Mouse (Mus musculus): ENCODE data around the gene Tor4a.

Gene Tor4a

GRCm38 (mm10) chr2:25225811-25226379 is 29.2 kb upstream of the Tor4a start:
- DNase-seq (ENCODE audit: low spot score in 2 of 2), result no peak

GRCm38 (mm10) chr2:25224766-25225752 is 28.4 kb upstream of the Tor4a start:
- DNase-seq (ENCODE audit: low spot score in 2 of 2), result peak; percentile 92 to 95

GRCm38 (mm10) chr2:25224492-25224765 is 27.7 kb upstream of the Tor4a start, which contains the start of gene Tubb4b:
TSS of gene Tubb4b (minus strand) at chr2:25224702.
- no peak for DNase-seq (ENCODE audit: low spot score in 2 of 2)

- no peak for DNase-seq (ENCODE audit: low spot score in 2 of 2)
These were observed 27.2 kb upstream of the Tor4a start for GRCm38 (mm10) chr2:25223681-25224491.

- DNase-seq (ENCODE audit: low spot score in 2 of 2), result no peak
These were observed 24.7 kb upstream of the Tor4a start for GRCm38 (mm10) chr2:25221331-25221772.

- no peak for DNase-seq (ENCODE audit: low spot score in 2 of 2)
These were observed 21.8 kb upstream of the Tor4a start, which contains the start of gene Fam166a for GRCm38 (mm10) chr2:25218445-25218844. TSS of gene Fam166a (plus strand) at chr2:25218745.

- no peak for DNase-seq (ENCODE audit: low spot score in 2 of 2)
These were observed 21.0 kb upstream of the Tor4a start for GRCm38 (mm10) chr2:25217666-25218065.

- DNase-seq (ENCODE audit: low spot score in 2 of 2), result no peak
These were observed 17.8 kb upstream of the Tor4a start, which contains the start of gene Stpg3 for GRCm38 (mm10) chr2:25214444-25214843. TSS of gene Stpg3 (minus strand) at chr2:25214637.

- DNase-seq (ENCODE audit: low spot score in 2 of 2), result no peak
These were observed 16.7 kb upstream of the Tor4a start for GRCm38 (mm10) chr2:25213266-25213865.

GRCm38 (mm10) chr2:25211121-25211670 is 14.5 kb upstream of the Tor4a start, which contains the start of gene Nelfb:
TSS of gene Nelfb (minus strand) at chr2:25211489.
- DNase-seq (ENCODE audit: low spot score in 2 of 2), result peak; percentile 78 to 88

GRCm38 (mm10) chr2:25210686-25211085 is 14.0 kb upstream of the Tor4a start:
- DNase-seq (ENCODE audit: low spot score in 2 of 2), result no peak

- DNase-seq (ENCODE audit: low spot score in 2 of 2), result no peak
These were observed 10.9 kb upstream of the Tor4a start for GRCm38 (mm10) chr2:25207593-25207992.

- no peak for DNase-seq (ENCODE audit: low spot score in 2 of 2)
These were observed 7.0 kb upstream of the Tor4a start for GRCm38 (mm10) chr2:25203631-25204214.

GRCm38 (mm10) chr2:25200631-25201030 is 3.9 kb upstream of the Tor4a start:
- no peak for DNase-seq (ENCODE audit: low spot score in 2 of 2)

- no peak for DNase-seq (ENCODE audit: low spot score in 2 of 2)
These were observed 1.3 kb upstream of the Tor4a start for GRCm38 (mm10) chr2:25197946-25198345.

GRCm38 (mm10) chr2:25197191-25197590 is 505 bp upstream of the Tor4a start:
- DNase-seq (ENCODE audit: low spot score in 2 of 2), result no peak

- DNase-seq (ENCODE audit: low spot score in 2 of 2), result no peak
These were observed 1.2 kb downstream of the Tor4a start for GRCm38 (mm10) chr2:25195211-25196156.

GRCm38 (mm10) chr2:25194486-25195171 is 2.1 kb downstream of the Tor4a start:
- no peak for DNase-seq (ENCODE audit: low spot score in 2 of 2)

GRCm38 (mm10) chr2:25194006-25194405 is 2.7 kb downstream of the Tor4a start:
- DNase-seq (ENCODE audit: low spot score in 2 of 2), result no peak

Measured in cerebellum, postnatal 4 days (tissue).